Mouse (Mus musculus): ENCODE measurements around the gene Tbc1d23.

The Tbc1d23 gene

DNA sequence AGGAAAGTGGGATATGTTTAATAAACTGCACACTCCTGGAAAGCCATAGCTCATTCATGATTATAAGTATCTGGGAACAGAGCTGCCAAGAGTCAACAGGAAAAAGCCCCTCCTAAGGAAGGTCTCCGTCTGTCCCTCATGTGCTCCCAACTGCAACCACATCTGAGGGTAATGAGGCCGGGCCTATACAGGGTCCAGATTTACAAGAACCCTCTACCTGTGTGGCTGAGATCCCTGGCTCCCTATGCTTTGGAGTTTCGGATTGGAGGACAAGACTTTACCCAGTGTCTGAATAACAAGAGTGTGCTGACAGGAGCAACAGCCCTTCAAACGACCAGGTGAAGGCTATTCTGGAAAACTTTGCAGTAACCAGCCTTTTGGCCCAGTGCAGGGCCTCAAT is 73.6 kb downstream of the Tbc1d23 start:
- DNase-seq: no peak

GRCm38 (mm10) chr16:57157076-57157475 is 74.2 kb downstream of the Tbc1d23 start:
- no peak for DNase-seq

DNA sequence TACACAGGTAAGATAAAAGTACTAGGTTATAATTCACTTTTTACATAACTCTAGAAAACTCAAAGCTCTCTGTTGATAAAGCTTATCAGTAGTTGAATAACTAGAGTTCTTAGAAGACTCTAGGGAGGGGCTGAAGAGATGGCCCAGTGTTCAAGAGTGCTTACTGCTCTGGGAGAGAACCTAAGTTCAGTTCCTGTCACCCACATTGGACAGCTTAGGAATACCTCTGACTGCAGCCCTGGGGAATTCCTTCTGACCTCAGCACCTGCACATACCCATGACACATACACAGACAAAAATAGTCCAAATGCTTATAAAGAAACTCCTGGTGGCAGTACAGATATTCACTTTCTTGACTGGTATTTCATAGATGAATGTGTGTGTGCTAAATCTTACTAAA is 75.4 kb downstream of the Tbc1d23 start:
- no peak for DNase-seq

DNA sequence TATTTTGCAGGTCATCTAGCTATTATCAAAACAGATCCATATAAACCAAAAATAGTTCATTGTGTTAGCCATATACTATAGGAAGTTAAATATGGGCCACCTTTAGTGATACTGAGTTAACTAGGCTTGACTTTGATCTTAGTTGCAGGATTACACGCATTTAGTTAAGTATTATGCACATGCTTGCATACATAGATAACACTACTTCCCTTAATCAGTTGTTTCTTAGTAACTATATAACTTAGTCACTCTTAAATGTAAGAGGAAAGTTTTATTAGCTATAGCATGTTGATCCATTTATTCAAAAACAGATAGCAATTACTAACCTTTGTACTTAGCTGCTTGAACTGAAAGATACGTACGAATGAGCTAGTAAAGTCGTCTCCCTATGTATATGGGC is 79.9 kb downstream of the Tbc1d23 start:
- no peak for DNase-seq

DNA sequence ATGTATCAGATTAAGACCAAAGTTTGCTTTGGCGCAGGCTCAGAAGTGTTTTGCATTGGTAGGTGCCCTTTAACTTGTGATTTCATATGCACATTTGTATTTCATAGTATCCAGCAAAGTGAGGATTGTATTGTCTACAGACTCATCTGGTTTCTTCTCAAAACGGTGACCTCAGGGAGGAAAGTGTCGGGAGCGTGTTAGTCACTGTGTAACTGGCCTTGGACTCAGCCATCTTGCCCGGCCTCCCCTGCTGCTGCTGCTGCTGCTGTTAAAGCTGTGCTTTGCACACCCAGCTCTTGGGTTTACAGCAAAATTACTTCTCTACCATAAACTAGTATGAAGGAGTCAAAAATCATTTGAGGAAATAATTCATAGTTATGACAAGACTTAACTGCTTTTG is 86.6 kb downstream of the Tbc1d23 start:
- DNase-seq: no peak

DNA sequence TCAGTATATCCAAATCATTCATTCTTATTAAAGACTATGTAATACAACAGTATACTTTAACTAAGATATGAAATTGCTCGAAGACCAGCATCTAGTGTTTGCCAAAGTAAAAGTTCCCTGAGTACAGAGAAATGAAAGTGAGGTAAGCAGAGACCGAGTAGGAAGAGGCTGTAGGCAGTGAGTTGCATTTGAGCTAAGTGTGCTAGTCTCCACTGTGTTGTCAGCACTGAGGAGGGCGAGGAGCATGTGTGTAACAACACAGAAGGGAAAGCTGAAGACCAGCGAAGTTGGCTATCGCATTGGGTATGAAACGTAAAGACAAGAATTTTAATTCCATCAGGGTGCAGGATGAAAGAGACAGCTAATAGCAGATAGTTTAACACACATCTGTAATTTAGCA is 97.7 kb downstream of the Tbc1d23 start:
- DNase-seq: no peak

GRCm38 (mm10) chr16:57132326-57132725 is 99.0 kb downstream of the Tbc1d23 start:
- DNase-seq: no peak

DNA sequence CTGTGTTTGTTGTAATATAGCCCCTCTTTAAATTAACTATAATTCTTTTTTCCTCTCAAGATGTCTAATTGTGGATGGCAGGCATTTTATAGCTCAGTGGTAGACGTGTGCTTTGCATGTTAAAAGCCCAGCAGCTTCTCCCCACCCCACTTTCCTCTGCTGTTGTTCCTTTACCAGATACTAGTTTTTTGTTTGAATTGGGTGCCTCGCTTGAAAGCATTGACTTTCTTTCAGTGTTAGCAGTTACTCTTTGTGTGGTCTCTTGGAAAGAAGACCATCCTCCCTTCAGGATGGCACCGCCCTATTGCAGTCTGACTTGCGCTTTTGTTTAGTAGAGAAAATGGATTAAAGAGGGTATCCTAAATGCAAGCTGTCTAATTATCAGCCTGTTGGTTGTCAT is 99.8 kb downstream of the Tbc1d23 start:
- no peak for DNase-seq

- no peak for DNase-seq
These were observed 100.4 kb downstream of the Tbc1d23 start for GRCm38 (mm10) chr16:57130752-57131400.

GRCm38 (mm10) chr16:57127825-57128224 is 103.5 kb downstream of the Tbc1d23 start:
- no peak for DNase-seq

GRCm38 (mm10) chr16:57126268-57126667 is 105.0 kb downstream of the Tbc1d23 start:
- no peak for DNase-seq

DNA sequence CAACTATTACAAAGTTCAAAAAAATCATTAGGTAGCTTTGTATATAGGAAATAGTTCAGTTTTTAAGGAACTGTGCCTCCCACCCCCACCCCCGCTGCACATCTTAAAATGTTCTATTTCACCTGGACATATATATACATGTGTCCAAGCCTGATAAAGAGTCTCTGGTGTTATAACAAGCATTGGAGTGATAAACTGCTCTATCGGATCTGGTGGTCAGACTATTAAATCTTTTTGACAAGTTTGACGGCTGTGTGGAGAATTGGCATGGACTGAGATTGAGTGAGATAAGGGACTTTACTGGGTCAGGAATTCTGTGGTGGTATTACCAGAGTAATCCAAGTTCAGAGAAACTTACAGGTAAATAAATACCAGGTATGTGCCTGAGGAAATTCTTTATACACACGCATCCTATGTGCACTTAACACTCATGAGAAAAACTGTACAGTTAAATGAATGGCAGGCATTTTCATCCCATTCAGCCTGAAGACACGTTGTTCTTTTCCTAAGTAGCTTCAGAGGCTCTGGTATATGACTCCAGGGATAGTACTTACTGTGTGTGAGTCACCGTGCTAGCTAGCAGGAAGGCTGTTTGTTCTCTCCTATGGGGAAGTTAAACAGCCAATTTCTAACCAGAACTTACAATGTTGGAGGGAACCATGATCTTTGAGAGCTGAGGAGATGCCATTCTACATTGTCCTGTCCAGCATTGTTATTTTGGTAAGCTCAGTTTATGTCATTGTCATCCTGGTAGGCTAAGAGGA is 108.4 kb downstream of the Tbc1d23 start:
- DNase-seq: no peak

GRCm38 (mm10) chr16:57121816-57122415 is 109.4 kb downstream of the Tbc1d23 start:
- peak; percentile 33 for DNase-seq

GRCm38 (mm10) chr16:57120913-57121815 is 110.1 kb downstream of the Tbc1d23 start, which contains the start of gene Tomm70a:
Gene Tomm70a, plus strand, starts transcription at chr16:57121703.
- peak; percentile 96 for DNase-seq
